Mouse (Mus musculus) gonadal fat pad, adult 2 months (tissue): Measurements from ENCODE around the gene Olfr322. TPM values are rescaled to one million over a fixed set of nuclear protein-coding genes. Genes with fewer than 3 reads are reported as not detected.
"Not testable (repeated sequence)": the region's sequence is repeated elsewhere in the genome, so short reads cannot be mapped to it uniquely, and the experiment has no call there.

ENCODE experiments used
- DNase-seq: peaks from one replicate; pipeline ENCODE4 v3.0.0-alpha.2; 2012; ENCODE audit warnings: low read depth
- polyA plus RNA-seq: library from polyadenylated mRNA; depleted of rRNA; stranded (reverse); fragments of >200 nt; gene quantifications from 2 replicates; pipeline ENCODE4 v1.2.3, GENCODE M21; 2012; rRNA removed

The Olfr322 gene
- polyA plus RNA-seq, result not detected in 2 replicates

GRCm38 (mm10) chr11:58658596-58658995 lies at the start of gene Olfr322:
Gene Olfr322, plus strand, starts transcription at chr11:58658782.
- DNase-seq, result no peak

GRCm38 (mm10) chr11:58613359-58613758 lies 45.2 kb upstream of the Olfr322 start:
- no peak for DNase-seq

- DNase-seq, result no peak
These were observed 44.1 kb upstream of the Olfr322 start for GRCm38 (mm10) chr11:58614526-58614925.

GRCm38 (mm10) chr11:58615975-58616374 lies 42.6 kb upstream of the Olfr322 start, which contains the start of gene 2210407C18Rik:
Gene 2210407C18Rik, minus strand, starts transcription at chr11:58616075.
- no peak for DNase-seq

- no peak for DNase-seq
These were observed 40.2 kb upstream of the Olfr322 start for GRCm38 (mm10) chr11:58618369-58618768.

GRCm38 (mm10) chr11:58618793-58619192 lies 39.8 kb upstream of the Olfr322 start:
- no peak for DNase-seq

- DNase-seq, result no peak
These were observed 32.4 kb upstream of the Olfr322 start for GRCm38 (mm10) chr11:58626146-58626545.

DNA sequence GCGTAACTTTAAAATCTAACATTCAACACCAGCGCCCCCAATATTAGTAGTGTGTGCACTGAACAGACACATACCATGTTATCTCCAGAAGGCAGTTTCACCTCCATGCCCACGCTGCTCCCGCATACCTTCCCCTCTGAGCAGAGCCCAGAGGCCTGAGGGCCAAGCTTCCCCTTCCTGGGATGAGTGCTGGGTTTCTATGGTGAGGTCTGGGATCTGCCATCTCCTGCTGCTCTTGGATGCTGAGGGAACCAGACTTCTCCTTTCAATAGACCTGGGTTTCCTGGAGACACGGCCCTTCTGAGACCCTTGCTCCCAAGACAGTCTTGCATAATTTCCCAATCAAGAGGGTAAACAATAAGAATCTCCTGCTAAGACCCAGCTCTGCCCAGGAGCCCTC lies 28.2 kb upstream of the Olfr322 start, which contains the start of gene Olfr323:
Gene Olfr323 (minus strand): TSS at position 101 of the 400 bp plus-strand sequence.
- DNase-seq, result no peak

DNA sequence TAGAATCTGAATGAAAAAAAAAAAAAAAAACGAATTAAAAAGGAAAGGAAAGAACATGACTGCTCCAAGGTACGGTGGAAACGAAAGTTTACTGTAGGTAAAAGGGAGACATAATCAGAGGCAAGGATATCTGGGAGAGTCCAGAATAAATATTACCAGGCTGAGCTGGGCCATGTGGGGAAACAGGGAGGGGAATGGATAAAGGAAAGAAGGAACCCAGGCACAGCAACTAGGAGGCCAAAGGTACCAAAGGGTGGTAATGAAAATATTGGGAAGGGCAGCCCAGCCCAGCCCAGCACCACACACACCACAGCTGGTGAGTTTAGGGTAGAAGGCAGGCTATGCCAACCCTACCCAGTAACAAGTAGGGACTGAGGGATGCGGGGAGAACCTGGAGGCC lies 23.7 kb upstream of the Olfr322 start:
- no peak for DNase-seq

DNA sequence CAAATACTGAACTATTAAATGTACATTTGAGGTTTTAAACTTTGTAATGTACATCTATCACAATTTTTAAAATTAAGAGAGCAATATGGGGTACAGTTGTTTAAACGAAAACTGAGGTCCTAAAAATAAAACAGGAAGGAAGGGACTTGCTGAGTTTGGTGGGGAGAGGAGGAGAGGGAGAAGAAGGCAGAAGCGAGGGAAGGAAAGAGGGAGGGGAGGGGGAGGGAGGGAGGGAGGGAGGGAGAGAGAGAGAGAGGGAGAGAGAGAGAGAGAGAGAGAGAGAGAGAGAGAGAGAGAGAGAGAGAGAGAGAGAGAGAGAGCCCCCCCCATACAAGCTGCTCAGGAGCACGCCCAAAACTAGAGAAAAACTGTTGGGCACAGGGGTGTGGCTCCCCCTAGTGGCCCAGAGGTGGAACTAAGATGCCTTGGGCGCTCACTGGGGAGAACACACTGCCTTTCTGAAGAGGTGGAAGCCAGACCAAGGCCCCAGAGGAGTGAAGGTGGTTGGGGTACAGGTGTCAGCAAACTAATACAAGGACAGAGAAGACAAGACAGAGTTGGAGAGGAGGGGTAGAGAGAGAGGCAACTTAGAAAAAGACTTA lies 22.1 kb upstream of the Olfr322 start:
- DNase-seq, result no peak

DNA sequence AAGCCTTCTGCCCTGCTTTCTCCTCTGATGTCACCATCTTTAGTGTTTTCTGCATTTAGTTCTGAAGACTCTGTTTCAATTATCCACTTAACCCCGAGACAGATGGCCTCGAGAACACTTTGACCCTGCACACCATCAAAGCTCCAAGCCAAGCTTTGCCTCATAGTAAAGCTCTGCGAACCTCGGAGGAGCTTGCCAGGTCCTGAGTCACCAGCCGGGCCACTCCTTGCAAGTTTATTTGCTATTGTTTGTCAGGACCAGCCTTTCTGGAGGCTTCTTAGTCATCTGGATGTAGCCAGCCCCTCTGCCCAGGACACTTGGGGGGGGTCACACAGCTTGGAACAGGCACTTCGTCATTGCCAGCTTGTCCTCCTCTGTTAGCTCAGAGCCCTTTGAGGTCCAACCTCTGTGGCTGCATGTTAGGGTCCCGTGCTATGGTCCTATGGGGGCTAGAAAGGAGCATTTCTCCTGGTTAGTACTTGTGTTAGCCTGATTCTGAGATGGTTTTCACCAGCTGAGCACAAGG lies 20.3 kb upstream of the Olfr322 start:
- no peak for DNase-seq

DNA sequence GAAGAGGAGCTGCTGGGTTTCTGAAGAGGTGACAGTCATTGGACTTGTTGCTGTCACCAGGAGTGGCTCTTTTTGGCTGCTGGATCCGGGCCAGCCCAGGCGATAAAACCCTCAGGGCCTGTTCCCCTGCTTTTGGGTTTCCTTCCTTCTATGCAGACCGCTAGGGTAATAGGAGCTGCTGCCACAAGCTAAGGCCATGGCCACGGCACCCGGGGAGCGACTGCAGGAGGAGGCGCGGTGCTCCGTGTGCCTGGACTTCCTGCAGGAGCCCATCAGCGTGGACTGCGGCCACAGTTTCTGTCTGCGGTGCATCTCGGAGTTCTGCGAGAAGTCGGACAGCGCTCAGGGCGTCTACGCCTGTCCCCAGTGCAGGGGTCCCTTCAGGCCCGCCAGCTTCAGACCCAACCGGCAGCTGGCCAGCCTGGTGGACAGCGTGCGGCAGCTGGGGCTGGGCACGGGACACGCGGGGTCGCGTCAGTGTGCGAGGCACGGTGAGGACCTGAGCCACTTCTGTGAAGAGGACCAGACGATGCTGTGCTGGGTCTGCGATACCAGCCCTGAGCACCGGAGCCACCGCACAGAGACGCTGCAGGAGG lies 18.2 kb upstream of the Olfr322 start, which contains the start of gene Trim58:
Gene Trim58 (plus strand): TSS at position 194 of the 596 bp plus-strand sequence.
- no peak for DNase-seq

DNA sequence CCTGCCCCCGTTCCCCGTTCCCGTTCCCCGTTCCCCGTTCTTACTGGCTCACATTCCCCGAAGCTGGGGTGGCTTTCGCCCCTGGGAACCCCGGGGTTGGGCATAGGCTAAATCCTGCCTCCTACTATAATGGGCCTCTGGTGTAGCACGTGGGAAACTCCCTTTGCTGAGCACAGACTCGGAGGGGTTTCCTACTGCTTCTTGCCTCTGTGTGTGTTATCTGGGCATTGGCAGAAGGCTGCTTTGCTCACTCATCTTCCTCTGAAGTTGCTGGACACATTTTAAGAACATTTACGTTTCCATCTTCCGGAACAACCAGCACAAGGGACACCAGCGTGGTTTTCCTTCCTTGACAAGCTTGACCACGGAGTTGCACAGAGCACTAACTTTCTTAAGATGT lies 17.5 kb upstream of the Olfr322 start:
- no peak for DNase-seq

DNA sequence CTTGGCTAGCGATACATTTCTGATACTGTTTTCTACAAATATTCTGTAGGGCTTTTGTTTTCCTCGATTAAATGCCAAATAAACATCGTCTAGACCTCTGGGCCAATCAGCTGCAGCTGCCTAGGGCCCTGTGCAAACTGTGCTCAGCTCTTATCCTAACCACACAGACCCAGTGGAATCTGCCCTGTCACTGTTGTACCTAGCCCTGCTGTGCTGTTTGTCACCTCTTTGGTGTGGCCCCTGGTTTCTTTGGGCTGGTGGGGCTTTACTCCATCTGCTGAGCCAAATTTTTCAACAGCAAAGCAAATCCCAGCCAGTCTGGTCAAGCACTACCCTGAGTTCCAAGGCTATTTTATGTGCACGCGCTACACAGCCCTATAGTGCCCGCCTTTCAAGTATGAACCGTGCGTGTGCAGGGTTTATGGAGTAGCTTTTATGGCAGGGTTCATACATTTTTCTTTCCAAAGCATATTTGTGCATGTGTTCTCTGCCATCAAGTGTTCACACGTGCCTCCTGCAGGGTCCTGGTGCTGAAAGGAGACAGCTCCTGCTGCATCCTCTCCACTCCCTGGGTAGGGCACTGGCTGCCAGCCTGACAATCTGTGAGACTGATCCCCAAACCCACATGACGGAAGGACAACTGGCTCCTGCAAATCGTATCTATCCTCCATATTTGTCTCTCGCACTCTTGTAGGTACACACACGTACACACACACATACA lies 16.8 kb upstream of the Olfr322 start:
- no peak for DNase-seq

DNA sequence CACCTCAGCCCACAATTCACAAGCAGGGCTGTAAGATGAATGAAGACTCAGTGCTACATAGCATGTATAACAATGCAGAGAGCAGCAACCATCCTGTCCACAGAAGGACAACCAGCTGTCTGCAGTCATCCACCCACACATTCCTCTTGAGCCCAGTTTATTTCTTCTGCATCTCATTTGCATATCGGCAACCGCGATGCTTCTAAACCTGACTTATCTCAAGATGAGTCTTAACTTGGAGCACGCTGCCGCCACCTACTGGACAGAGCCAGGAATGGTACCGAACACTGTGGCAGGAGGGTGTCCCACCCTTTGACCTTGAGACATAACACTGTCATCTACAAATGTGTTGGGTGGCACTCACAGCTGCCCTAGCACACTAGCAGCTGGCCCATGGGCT lies 15.2 kb upstream of the Olfr322 start:
- DNase-seq, result no peak

GRCm38 (mm10) chr11:58655151-58655550 lies 3.4 kb upstream of the Olfr322 start:
- DNase-seq, result no peak

GRCm38 (mm10) chr11:58669252-58669651 lies 10.7 kb downstream of the Olfr322 start:
- no peak for DNase-seq

GRCm38 (mm10) chr11:58671825-58672224 lies 13.2 kb downstream of the Olfr322 start:
- DNase-seq, result no peak

GRCm38 (mm10) chr11:58680799-58681198 lies 22.2 kb downstream of the Olfr322 start, which contains the start of gene Olfr320:
Gene Olfr320, plus strand, starts transcription at chr11:58681099.
- DNase-seq, result no peak

GRCm38 (mm10) chr11:58698862-58699261 lies 40.3 kb downstream of the Olfr322 start, which contains the start of gene Olfr319:
Gene Olfr319, plus strand, starts transcription at chr11:58699162.
- DNase-seq, result no peak

- DNase-seq, result no peak
These were observed 50.5 kb downstream of the Olfr322 start for GRCm38 (mm10) chr11:58709086-58709485.

GRCm38 (mm10) chr11:58717723-58718122 lies 59.1 kb downstream of the Olfr322 start:
- DNase-seq, result not testable (repeated sequence)
